Mouse (Mus musculus) thymus, postnatal 0 days (tissue): ENCODE data around the gene Spo11. TPM values are rescaled to one million over a fixed set of nuclear protein-coding genes. Genes with fewer than 3 reads are reported as not detected.

ENCODE experiments used
- DNase-seq: peaks from one replicate; pipeline ENCODE4 v3.0.0-alpha.2; 2015; ENCODE audit warnings: low spot score
- polyA plus RNA-seq: library from polyadenylated mRNA; unstranded; fragments of >200 nt; fragmentation: Nextera tagmentation; extraction: Ambion mirVana; gene quantifications from 2 replicates; pipeline ENCODE4 v1.2.1, GENCODE M21; 2015

Spo11 gene
- 66.2 and 75.4 TPM in 2 replicates for polyA plus RNA-seq

- peak; percentile 97 for DNase-seq
Measured at GRCm38 (mm10) chr2:172977409-172978130, at the start of gene Spo11. TSS of gene Spo11 (plus strand) at chr2:172977700.

DNA sequence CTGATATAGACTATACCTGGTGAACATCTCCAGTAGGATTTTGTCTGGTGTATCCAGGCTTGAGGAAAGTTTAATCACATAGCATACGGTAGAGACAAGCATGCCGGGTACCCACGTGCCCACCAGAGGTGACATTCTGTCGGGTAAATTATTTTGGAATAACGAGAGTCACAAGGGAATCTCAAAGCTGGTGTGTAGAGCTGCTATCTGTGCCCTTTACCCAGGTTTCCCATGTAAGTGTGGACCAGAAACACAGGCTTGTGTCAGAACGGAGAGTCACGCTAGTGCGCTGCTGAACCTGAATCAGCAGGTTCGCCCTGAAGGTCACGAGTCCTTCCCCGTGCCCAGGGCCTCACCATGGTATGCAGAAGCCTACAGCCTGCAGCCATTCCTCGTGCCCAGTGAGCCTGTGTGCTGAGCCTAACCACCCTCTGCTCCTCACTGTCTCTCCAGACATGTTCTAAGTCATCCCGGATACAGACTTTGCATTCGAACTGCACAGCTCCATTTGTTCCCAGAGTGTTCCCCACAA is 47.5 kb upstream of the Spo11 start:
- no peak for DNase-seq

GRCm38 (mm10) chr2:172931137-172931898 is 46.2 kb upstream of the Spo11 start:
- no peak for DNase-seq

DNA sequence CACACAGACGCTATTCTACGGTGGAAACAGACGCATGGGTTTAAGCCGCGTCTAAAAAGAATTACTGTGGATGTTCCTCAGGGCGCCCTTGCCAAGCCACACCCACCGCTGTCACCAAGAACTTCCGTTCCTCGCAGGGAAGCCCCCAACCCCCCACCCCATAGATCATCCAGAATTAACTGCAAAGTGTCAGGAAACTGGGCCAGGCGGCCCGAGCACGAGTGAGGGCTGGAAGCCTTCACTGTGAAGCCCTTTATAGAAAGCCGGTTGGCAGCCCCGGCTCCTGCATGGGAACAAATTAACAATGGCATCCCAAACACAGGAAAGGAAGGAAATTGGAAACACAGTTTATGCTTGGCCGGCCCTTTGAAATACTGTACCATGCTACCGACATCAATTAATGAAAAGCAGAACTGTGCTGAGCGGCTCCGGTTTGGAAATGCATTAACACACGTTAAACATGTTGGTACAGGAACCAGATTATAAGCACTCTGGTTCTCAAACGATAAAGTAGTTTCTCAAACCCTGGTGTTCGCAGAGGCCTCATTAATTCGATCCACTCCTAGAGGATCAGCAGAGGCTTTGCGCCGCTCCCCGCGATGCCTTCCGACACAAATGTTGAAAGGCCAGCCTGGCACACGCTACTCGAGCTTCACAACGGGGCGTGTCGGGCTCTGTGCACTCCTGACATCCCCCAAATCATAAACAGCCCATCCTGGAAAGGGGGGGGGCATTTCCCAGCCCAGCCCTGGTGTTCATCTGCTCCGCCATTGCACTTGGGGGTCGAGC is 43.7 kb upstream of the Spo11 start:
- peak; percentile 48 for DNase-seq

DNA sequence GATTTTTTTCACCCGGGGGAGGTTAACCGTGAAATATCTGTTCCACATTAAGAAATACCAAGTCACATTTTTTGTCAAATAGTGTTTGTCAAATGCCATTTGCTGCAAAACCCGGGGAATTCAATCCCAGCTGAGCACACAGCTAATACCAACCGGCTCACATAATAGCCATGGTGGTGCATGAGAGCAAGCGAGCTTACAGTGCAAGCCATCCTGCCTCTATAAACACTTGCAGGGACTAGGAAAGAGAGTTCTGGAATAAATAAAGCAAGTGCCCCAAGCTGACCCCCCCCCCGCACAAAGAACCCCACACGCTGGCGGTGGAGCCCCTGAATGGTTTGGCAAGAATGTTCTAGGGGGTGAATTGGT is 43.1 kb upstream of the Spo11 start:
- no peak for DNase-seq

- DNase-seq = no peak
Measured at GRCm38 (mm10) chr2:172934891-172935740, 42.4 kb upstream of the Spo11 start.

GRCm38 (mm10) chr2:172935776-172936562 is 41.5 kb upstream of the Spo11 start:
- DNase-seq = no peak

GRCm38 (mm10) chr2:172936844-172937243 is 40.7 kb upstream of the Spo11 start:
- DNase-seq = no peak

DNA sequence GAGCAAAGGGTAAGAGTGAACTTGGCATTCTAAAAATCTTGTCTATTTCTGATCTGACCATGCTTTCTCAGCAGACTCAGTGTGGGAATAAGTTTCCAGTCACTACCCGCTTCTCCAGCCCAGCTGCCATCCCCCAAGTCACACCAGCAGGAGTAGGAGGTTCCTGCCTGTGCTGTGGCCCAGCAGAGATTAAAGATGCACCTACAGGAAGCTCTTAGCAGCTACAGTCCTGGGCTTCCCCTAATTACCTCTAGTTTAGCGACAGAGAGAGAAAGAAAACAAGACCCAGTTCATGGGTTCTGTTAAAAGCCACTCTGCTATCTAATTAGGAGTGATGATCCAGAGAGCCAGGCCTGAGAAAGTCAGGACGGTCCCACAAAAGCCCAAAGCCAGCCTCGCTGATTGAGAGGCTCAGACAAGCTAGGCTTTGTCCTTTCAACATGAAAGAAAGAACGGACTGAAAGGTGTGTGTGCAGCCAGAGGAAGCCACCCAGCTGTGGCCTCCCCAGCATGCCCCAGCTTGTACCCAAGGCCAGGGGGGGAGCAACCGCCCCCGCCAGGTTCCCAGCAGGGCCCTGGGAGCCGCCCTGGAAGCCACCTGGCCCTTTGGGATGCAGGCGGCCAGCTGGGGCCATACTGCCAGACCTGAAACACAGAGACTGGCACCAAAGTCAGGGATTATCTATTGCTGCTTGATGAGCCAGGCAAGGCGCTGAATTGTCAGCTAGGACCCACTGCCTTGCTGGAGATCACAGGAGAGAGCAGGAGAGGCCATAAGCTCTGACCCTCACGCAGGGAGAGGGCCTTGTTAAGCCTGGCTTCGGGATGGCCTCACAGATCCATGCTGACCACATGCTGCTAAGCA is 39.9 kb upstream of the Spo11 start:
- DNase-seq = no peak

GRCm38 (mm10) chr2:172938761-172939638 is 38.5 kb upstream of the Spo11 start:
- DNase-seq = peak; percentile 42

DNA sequence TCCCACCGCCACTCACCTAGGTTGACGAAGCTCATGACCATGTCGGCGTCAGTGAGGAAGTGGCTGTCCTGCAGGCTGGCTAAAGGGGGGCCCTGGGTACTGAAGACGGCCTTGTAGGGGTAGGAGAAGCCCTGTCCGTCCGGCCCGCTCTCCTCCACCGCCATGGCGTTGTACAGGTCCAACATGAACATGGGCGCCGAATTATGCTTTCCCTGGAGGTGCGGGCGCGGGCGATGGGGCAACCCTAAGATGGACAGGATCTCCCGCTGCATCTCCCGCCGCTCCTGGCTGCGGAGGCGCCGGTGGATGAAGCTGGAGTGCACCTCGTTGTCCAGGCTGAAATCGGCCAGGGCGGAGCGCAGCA is 37.9 kb upstream of the Spo11 start:
- DNase-seq = no peak

DNA sequence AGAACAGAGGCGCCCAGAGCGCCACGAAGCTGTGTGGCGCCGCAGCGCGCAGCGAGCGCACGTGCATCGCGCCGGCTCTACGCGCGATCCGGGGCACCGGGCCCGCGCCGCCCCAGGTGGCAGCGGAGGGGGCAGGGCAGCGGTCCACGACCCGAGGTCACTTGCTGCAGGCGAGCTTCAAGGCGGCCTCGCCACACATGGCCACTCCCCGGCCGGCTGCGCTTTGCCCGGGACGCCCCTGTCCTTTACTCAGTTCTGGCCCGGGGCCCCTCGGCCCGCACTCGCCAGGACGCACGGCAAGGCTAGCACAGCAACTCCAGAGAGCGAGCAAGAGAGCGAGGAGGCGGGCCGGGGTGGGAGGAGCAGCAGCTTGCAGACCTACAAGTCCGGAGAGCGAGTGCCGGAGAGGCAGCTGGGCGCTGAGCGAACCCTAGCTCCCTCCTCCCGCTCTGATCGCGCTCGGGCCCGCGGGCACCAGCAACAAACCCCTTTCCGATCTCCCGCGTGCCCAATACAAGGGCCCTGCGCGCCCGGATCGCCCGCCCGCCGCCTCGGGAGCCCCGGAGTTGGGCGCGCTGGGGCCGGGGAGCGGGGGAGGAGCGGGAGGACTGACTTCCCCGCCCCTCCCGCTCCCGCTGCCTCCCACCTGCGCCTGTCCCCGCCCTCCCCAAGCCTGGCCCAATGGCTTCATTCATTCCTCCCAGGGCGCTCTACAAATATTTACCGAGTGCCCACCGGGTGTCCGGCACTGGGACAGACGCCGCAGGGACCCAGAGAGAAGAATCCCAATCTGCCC is 37.3 kb upstream of the Spo11 start, which contains the start of gene Bmp7:
Gene Bmp7, minus strand, starts transcription at position 319 of the 796 bp plus-strand sequence.
- peak; percentile 67 for DNase-seq

- no peak for DNase-seq
Measured at GRCm38 (mm10) chr2:172940799-172941163, 36.7 kb upstream of the Spo11 start.

DNA sequence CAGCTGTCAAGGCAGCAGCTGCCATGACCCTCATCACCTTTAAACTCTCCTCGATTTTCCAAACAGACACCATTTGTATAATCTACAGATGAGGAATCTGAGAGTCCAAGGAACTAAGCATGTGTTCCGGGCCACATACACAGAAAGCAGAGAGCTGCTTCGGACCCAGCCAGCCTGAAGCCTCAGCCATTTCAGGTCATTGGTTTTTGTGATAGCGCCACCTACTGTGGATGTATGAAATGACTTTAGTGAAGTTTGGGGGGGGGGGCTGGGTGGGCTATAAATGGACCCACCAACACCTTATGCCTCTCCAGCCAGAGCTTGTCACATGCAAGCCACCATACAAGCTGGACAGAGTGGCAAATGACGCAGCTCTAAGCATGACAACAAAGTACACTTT is 28.4 kb upstream of the Spo11 start:
- DNase-seq = no peak

DNA sequence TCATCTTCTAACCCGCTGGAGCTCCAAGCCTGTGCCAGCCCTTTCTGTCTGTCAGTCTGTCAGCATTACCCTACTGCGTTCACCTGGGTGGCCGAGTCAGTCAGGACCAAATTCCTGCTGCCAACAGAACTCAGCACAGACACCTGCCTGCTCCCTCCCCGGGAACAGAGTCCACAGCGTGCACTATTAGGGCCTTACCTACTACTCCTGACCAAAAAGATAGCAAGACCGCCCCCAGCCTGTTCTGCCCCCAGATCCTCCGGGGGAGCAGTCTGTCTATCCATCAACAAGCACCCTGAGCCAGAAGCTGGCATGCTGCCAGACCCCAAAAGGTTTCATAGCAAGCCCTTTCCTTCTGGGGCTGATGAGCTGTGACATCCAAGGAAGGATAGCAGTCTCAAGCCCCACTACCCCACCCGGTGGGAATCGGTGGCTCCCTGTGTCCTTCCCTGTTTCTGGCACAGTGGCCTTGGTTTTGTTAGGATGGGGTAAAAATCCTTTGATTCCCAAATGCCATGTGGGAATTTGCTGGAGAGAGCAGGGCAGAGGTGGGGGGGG is 27.3 kb upstream of the Spo11 start:
- no peak for DNase-seq

DNA sequence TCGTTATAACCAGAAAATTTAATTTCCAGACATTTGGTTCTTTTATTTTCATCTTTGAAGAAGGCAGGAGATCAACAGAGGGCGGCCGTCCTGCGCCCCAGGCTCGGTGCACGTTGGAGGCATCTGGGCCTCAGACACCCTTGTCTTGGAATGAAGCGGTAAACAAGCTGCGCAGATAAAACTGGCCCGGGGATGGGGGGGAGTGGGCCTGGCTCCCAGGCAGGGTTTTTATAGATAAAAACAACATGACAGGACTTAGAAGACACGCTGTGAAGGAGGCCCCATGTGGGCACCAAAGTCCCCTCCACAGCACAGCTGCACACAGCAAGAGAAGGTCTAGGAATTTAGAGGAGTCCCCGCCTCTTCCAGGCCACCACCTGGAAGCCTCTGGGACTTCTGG is 26.8 kb upstream of the Spo11 start:
- no peak for DNase-seq

DNA sequence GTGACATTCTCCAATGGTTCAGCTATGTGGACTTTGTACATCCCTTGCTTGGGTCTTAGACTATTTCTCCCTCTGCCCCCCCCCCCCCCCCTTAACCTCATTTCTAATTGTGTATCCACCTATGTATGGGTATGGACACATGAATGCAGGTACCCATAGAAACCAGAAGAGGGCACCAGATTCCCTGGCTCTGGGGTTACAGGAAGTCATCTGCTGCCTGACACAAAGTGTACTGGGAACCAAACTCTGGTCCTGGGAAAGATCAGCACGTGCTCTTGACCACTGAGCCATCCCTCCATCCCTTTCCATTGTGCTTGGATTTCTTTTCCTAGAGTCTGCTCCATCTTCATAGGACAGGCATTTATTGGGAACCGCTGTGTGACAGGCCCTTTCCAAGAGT is 25.5 kb upstream of the Spo11 start:
- no peak for DNase-seq
